Mouse (Mus musculus): ENCODE measurements around the gene Slc8b1. TPM values are rescaled to one million over a fixed set of nuclear protein-coding genes. Genes with fewer than 3 reads are reported as not detected.

Gene Slc8b1
- 4.6 and 5.9 TPM in 2 replicates for polyA plus RNA-seq (2012; rRNA removed)

DNA sequence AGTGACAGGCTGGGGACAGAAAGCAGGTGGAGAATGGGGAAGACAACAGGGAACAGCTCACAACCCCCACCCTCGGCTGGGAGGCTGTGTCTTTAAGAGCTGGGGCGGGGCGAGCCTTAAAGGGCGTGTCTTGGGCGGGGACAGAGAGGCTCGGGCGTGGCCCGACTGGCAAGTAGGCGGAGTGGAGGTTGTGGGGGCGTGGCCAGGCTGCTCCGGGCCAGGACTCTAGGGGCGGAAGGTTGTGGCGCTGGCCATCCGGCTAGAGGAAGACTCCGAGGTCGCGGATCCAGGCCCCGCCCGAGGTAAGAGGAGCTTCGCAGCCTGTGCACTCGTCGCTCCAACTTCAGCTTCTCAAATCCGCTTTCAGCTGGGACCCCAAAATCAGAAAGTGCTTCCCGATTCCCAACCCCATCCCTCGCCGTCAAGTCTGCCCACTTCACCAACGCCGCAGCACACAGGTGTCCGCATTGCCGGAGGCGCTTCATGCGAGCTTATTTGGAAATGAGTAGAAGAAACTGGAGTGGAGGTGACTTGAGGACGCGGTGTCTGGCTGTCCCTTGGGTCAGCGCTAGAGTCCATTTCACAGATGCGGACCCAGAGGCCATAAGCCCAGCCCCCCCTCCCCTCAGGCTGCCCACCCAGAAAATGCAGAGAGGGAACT is at the start of gene Slc8b1:
Gene Slc8b1, plus strand, starts transcription at position 187 of the 661 bp plus-strand sequence.

DNA sequence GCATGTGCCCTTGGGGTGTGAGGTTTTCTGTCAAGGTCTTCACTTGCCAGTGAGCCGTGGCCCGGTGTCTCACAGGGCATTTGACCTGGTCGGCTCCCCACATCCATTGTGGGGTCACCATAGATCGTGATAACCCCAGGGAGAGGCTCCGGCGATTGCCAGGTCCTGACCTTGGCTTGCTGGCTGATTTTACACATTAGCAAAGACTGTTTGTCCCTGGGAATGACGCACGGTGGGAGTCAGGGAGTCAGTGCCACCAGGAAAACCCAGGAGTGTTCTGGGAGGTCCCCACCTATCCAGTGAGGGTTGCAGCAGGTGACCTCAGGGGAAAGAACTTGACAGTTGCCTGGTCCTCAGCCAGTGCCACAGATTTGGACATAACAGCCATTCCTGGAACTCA is 38.2 kb upstream of the Slc8b1 start, which contains the start of gene Sdsl:
Gene Sdsl, minus strand, starts transcription at position 41 of the 400 bp plus-strand sequence.

GRCm38 (mm10) chr5:120476296-120476695 is 34.7 kb upstream of the Slc8b1 start, which contains the start of gene Sds:
Sds (plus strand) TSS chr5:120476526.

DNA sequence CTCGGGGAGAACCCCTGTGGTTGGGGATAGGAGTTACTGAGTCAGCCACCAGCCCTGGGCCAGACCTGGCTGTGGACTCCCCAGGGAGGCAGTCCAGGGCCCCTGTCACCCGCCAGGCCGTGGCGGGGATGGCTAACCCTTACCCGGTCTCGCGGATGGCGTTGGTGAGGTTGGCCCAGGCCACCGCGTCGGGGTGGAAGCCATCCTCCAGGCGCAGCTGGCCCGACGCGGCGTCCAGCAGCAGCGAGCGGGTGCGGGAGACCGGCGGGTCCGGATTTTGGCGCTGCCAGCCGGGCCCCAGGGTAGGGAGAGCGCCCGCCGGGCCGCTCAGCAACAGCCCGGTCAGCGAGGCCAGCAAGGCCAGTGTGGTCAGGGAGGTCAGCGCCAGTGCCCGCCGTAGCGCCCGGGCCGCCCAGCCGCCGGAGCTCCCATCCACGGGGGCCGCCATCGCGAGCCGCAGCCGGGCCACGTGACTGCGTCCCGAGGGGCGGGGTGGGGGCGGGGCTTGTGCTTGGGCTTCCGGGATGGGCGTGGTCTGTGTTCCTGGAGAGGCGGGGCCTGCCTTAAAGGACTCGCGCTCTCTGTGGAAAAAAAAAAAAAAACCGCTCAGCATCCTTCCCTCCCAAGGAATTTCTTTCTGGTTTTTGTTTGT is 7.7 kb upstream of the Slc8b1 start, which contains the start of gene Plbd2:
Gene Plbd2, minus strand, starts transcription at position 482 of the 652 bp plus-strand sequence.

Other genes with a start within 250 kb of the Slc8b1 start
- gene Lhx5, start 79.5 kb upstream of the Slc8b1 start, polyA plus RNA-seq (2012; rRNA removed), result not detected in 2 replicates
- 0.88 and 0.89 TPM in 2 replicates for gene Sdsl, start 38.4 kb upstream of the Slc8b1 start, polyA plus RNA-seq (2012; rRNA removed)
- 0.25 and 0.36 TPM in 2 replicates for gene Sds, start 34.6 kb upstream of the Slc8b1 start, polyA plus RNA-seq (2012; rRNA removed)
- gene Plbd2, start 7.5 kb upstream of the Slc8b1 start, polyA plus RNA-seq (2012; rRNA removed), result 3.5 and 4.3 TPM in 2 replicates
- gene Tpcn1, start 77.5 kb downstream of the Slc8b1 start, polyA plus RNA-seq (2012; rRNA removed), result 15.0 and 18.2 TPM in 2 replicates
- 2.0 and 2.3 TPM in 2 replicates for gene Iqcd, start 77.8 kb downstream of the Slc8b1 start, polyA plus RNA-seq (2012; rRNA removed)
- gene Rita1, start 101.4 kb downstream of the Slc8b1 start, polyA plus RNA-seq (2012; rRNA removed), result 4.2 and 5.6 TPM in 2 replicates
- gene Ddx54, start 101.6 kb downstream of the Slc8b1 start, polyA plus RNA-seq (2012; rRNA removed), result 12.0 and 12.6 TPM in 2 replicates
- gene Cfap73, start 123.1 kb downstream of the Slc8b1 start, polyA plus RNA-seq (2012; rRNA removed), result not detected in 2 replicates
- gene Rasal1, start 137.6 kb downstream of the Slc8b1 start, polyA plus RNA-seq (2012; rRNA removed), result 0.07 and 0.08 TPM in 2 replicates
- 0.03 and 0.15 TPM in 2 replicates for gene Dtx1, start 200.8 kb downstream of the Slc8b1 start, polyA plus RNA-seq (2012; rRNA removed)
- gene Oas2, start 238.7 kb downstream of the Slc8b1 start, polyA plus RNA-seq (2012; rRNA removed), result 1.3 and 2.1 TPM in 2 replicates